Mouse (Mus musculus) cortical plate, adult 2 months (tissue): ENCODE data around the gene Gimap1.

ENCODE experiments used
- CTCF ChIP-seq: fragments of 200-500 bp; IDR thresholded peaks from 2 replicates; pipeline ENCODE4 v1.5.1; 2011; ENCODE audit warnings: mild to moderate bottlenecking, control low read depth, low read length; ENCODE audit not compliant: insufficient read depth; ENCODE audit errors: extremely low read depth
- POLR2A ChIP-seq: fragments of 200-500 bp; IDR thresholded peaks from 2 replicates; pipeline ENCODE4 v1.6.1; 2011; ENCODE audit warnings: mild to moderate bottlenecking, low read length, control low read depth; ENCODE audit not compliant: insufficient read depth; ENCODE audit errors: extremely low read depth

DNA sequence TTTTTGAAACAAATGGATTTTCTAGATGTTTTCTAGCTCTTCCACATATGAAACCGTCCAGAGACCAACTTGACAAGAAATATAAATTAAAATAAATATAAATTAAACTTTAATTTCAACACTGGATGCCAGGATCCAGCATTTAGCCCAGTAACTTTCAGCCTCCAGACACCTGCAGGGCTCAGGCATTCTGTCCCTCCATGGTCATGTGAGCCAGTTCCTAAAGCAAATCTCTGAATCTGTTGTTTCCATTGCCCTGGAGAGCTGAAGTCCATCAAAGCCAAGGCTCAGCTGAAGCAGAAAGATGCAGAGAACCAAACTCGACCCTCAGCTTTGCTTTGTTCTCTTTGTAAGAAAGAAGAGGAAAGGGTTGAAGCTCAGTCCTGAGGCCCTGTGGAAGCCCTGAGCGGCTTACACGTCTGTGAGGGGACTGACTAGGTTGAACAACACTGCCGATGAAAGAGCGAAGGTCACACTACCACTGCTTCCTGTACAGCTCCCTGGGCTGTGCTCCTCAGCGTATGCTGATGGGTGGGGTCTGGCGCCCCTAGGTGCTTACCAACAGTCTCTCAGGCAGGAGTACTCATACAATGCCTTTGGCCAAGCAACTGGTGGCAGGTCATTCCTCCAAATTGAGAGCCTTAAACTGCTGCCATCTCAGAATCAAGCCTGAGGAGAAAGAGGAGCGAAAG is 29.5 kb downstream of the Gimap1 start:
- TF ChIP-seq POLR2A, result no peak
- TF ChIP-seq CTCF, result no peak
